Mouse (Mus musculus): ENCODE data around the gene Tbcd. TPM values are rescaled to one million over a fixed set of nuclear protein-coding genes. Genes with fewer than 3 reads are reported as not detected.

The Tbcd gene
- total RNA-seq, 1 experiment from 2014 or later: 29.1 TPM

DNA sequence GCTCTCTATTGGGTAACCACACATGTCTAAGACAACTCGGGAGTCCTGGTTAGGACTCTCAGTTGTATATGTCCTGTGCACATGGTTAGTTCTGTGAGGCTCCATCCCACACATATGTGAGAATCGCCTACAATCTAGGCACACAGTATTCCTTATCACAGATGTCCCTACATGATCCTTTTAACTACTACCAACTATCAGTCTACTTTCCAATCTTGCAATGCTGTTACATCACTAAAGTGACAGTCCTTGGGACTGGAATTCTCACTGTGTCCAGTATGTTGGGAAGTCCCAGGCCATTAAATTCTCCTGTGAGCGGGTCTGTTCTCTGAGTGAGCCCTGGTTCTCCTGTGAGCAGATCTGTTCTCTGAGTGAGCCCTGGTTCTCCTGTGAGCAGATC is 101.7 kb downstream of the Tbcd start:
- ATAC-seq (replicated peaks; ENCODE audit: insufficient number of reproducible peaks, low FRiP score, low TSS enrichment, poor library complexity, severe bottlenecking): no peak

DNA sequence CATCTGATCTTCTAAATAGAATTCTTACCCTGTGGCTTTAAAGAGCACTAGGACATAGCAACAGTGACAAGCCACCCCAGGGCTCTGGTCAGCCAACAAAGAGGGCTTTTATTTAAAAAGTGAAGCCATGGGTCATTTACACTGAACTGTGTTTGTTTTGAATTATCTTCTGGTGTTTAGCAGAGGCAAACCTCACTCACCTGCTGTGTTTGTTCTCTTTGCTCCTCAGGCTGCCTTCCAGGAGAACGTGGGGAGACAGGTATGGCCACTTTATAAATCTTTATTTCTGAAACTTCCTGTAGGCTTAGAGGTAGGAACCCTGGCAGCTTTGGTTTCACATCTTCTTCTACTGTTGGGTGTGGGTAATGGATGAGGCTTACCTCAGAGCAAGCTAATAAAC is 105.0 kb downstream of the Tbcd start:
- no peak for ATAC-seq (replicated peaks; ENCODE audit: insufficient number of reproducible peaks, low FRiP score, low TSS enrichment, poor library complexity, severe bottlenecking)

DNA sequence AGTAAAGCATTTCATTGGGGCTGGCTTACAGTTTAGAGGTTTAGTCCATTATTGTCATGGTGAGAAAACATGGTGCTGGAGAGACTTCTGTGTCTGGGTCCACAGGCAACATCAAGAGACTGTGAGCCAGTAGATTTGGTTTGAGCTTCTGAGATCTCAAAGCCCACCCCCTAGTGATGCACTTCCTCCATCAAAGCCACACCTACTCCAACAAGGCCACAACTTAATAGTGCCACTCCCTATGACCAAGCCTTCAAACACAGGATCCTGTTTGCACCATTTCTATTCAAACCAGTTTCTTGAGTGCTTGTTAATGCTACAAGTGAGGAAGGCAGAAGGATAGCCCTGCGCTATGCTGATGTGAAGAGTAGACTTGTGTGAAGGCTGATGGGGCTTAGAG is 106.2 kb downstream of the Tbcd start:
- ATAC-seq (replicated peaks; ENCODE audit: insufficient number of reproducible peaks, low FRiP score, low TSS enrichment, poor library complexity, severe bottlenecking): no peak

DNA sequence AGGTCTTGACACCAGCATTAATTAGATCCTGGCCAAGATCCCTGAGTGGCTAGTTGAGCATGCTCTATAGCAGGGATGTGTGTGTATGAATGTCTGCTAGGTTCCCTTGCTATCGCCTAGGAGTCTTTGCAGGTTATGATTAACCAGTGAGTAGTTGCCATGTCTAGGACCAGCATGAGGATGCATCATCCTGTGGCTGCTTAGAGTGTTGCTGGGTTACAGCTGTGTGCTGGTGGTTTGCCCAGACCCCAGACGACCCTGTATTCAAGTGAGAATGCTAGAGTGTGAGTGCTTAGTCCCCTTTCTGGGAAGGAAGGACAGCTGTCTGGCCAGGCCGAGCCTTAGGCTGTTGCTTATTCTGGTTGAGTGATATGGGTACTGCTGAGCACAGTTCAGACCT is 106.8 kb downstream of the Tbcd start:
- no peak for ATAC-seq (replicated peaks; ENCODE audit: insufficient number of reproducible peaks, low FRiP score, low TSS enrichment, poor library complexity, severe bottlenecking)

DNA sequence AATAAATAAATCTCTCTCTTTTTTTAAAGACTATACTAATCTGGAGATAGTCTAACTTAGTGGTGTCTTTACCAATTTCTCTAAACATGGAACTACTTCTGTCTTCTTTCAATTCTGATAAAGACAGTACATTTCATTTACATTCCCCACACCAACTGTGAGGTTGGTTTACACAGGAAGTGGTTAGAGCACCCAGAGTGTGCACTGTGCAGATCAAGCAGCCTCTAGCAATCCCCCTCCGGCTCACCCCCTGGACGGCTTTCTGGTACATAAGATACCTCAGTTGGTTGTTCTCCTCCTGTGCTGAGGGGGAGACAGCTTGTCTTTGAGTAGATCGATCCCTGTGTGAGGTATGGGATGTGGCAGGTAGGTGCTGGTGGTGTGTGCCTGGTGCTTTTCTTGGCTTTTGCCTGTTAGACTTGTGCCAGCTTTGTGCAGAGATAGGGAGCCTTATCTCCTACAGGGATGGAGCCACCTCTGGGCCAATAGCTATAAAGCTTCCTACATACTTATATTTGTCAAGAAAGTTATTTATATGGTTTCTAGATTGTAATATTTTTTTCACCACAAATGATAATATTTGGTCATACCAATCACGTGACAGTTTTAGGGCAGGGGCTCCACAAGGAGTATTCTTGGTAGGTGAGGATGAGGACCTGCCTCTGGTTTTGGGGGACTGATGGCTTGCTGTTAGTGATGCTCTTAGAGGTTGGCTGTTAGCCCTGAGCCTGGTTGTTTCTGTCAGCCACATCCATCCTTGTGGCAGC is 108.0 kb downstream of the Tbcd start:
- peak; percentile 38; the same call in 1 of the 2 replicates for ATAC-seq (replicated peaks; ENCODE audit: insufficient number of reproducible peaks, low FRiP score, low TSS enrichment, poor library complexity, severe bottlenecking)

DNA sequence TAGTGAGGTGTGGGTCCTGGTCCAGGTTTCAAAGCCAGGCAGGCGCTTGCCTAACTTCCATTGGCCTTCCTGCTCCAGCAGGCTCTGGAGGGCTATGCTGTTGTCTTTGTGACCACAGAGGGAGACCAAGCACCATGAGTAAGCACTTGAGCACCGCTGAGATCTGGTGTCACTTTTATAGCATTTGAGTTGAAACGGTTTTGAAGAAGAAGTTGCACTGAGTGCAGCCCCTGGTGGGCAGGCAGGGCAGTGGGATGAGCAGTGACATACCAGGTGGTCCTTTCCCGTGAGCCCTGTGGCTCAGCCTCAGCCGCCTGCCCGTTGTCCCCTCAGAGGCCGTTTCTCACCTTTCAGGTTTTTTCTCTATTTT is 108.5 kb downstream of the Tbcd start:
- no peak for ATAC-seq (replicated peaks; ENCODE audit: insufficient number of reproducible peaks, low FRiP score, low TSS enrichment, poor library complexity, severe bottlenecking)

DNA sequence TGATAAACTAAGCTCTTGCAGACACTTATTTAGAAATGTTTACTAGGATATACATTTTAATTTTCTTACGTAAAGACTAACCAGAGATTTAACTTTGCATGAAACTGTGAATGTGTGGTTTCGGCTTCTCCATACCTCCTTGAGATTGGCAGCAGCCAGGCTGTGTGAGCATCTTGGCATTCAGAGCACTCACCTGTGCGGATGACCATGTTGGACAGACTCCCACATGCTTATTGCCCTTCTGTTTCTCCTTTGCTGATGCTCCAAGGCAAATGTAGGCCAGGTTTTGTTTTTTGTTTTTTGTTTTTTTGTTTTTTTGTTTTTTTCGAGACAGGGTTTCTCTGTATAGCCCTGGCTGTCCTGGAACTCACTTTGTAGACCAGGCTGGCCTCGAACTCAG is 111.6 kb downstream of the Tbcd start:
- no peak for ATAC-seq (replicated peaks; ENCODE audit: insufficient number of reproducible peaks, low FRiP score, low TSS enrichment, poor library complexity, severe bottlenecking)

DNA sequence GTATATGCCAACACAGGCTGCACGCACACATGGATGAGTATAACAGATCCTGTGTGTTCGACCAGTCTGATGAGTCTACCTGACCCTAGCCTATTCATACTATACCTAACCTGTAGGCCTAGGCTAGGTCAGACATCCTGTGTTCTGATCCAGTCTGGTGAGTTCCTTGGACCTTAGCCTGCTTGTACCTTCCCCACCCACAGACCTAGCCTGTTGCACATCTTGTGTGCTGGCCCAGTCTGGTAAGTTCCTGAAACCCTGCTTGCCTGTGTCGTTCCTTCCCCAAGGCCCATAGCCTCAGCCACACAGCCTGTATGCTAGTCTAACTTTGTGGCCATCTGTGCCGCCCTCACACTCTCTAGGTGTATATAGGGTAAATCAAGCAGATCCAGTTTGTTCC is 112.5 kb downstream of the Tbcd start:
- peak; percentile 47; the same call in 1 of the 2 replicates for ATAC-seq (replicated peaks; ENCODE audit: insufficient number of reproducible peaks, low FRiP score, low TSS enrichment, poor library complexity, severe bottlenecking)

DNA sequence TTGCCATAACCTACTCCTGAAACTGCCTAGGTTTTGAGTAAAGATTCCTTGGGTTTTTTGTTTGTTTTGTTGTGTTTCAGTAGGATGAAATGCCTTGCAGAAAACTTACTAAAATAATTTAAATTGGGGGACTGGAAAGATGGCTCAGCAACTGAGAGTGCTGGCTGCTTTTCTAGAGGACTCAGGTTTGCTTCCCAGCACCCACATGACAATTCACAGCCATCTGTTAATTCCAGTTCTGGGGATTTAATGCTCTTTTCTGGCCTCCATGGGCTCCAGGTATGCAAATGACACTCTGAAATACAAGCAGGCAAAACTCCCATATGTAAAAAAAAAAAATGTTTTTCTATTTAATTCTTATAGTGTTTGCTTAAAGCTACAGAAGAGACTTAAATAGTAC is 130.1 kb downstream of the Tbcd start:
- ATAC-seq (replicated peaks; ENCODE audit: insufficient number of reproducible peaks, low FRiP score, low TSS enrichment, poor library complexity, severe bottlenecking): no peak

DNA sequence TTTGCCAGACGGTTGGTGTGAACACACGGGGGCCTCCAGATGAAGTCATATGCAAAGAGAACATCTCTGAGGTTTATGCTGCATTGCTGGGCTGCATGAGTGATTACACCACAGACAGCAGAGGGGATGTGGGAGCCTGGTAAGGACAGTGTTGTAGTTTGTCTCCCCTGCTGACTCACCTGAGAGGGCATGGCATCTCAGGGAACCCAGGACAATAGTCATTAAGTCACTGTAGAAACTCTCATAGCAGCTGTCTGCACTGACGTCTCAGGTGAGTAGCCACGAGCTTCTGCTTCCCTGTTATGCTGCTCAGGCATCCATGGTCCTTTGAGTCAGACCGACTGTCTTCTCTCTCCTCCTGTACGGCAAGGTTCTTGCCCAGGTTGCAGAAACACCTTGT is 145.5 kb downstream of the Tbcd start:
- ATAC-seq (replicated peaks; ENCODE audit: insufficient number of reproducible peaks, low FRiP score, low TSS enrichment, poor library complexity, severe bottlenecking): no peak

DNA sequence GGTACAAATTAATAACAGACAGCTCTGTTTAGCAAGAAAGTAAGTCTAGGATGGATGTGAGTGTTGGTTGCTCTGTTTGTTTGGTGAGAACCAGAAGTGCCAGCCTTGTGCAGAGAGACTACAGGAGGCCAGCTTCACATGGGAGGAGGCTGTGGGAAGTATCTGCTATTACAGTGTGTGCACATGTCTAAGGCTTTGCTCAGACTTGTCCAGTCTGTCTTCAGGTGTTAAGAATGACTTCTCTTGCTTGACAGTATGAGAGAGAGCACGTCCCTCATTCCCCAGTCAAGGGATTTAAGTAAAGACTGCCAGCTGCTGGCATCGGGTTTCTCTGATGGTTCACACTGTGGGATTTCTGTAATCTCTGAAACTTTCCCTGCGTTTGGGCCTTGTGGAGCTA is 149.7 kb downstream of the Tbcd start:
- ATAC-seq (replicated peaks; ENCODE audit: insufficient number of reproducible peaks, low FRiP score, low TSS enrichment, poor library complexity, severe bottlenecking): no peak

DNA sequence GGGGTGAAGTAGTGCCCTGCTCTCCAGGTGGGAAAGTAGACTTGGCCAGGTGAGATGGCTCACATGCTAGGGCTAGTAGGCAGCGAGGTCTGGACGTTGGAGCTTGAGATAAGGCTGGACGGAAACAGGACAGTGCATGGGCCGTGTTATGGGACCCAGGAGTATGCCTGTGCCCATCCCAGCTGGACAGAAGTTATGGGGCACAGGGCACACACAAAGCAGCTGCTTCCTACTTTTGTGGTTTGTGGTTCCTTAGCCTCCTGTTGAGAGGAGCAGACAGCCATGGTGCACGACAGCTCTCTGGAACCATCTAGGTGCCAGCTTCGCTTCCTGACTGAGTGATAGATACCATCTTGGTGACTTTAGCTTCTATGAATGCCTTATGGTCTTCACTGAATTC is 153.9 kb downstream of the Tbcd start:
- ATAC-seq (replicated peaks; ENCODE audit: insufficient number of reproducible peaks, low FRiP score, low TSS enrichment, poor library complexity, severe bottlenecking): no peak

DNA sequence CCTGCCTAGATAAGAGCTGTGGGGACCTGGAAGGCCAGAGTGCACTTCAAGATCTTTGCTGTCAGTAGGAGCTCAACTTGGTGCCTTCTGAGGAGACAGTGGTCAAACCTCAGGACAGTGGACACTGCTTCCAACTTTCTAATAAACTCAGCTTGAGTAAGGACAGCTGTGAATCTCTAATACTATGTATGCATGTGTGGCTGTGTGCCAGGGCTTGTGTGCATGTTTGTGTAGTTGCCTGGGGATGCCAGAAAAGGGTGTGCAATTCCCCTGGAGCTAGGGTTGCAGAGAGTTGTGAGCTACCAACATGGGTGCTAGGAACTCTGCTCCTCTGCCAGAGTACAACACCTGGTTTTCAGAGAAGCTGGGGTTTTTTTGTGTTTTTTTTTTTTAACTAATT is 159.2 kb downstream of the Tbcd start:
- ATAC-seq (replicated peaks; ENCODE audit: insufficient number of reproducible peaks, low FRiP score, low TSS enrichment, poor library complexity, severe bottlenecking): no peak

DNA sequence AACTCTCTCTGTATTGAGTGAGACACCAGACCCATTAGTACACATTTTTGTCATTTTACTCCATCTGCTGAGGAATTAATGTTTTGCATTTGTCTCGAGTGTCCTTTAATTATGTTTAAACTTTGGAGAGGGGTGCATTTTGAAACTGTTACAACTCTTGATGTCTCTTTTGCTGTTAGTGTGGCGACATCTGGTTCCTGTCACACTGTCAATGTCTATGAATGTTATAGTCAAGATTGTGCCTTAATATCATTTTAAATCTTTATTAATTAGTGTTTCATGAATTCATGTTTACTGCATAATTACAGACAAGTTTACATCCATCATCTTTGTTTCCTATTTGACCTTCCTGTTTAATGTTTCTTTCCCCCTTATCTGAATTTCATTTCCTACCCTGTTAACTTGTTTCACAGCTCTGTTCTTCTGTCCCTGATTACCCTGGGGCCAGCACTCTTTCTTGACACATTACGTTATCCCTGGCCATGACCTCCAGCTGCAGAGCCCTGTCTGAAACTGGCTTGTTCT is 164.3 kb downstream of the Tbcd start:
- no peak for ATAC-seq (replicated peaks; ENCODE audit: insufficient number of reproducible peaks, low FRiP score, low TSS enrichment, poor library complexity, severe bottlenecking)

DNA sequence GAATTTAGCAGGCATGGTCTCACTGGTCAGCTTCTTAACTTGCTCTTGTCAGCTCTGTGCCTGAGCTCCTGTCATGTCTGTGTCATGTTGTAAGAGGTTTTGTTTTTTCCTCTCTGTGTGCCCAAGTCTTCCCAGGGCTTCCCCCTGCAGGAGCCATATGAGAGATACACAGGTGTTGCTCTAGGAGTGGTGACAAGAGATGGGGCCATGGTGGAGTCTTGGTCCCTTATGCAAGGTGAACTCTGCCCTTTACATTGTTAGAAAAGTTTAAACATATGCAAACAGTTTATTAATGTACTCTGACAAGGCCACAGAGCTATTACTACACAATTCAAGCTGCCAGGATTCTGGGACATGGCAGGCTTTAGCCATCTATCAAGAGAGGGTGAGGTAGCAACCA is 164.8 kb downstream of the Tbcd start:
- no peak for ATAC-seq (replicated peaks; ENCODE audit: insufficient number of reproducible peaks, low FRiP score, low TSS enrichment, poor library complexity, severe bottlenecking)

DNA sequence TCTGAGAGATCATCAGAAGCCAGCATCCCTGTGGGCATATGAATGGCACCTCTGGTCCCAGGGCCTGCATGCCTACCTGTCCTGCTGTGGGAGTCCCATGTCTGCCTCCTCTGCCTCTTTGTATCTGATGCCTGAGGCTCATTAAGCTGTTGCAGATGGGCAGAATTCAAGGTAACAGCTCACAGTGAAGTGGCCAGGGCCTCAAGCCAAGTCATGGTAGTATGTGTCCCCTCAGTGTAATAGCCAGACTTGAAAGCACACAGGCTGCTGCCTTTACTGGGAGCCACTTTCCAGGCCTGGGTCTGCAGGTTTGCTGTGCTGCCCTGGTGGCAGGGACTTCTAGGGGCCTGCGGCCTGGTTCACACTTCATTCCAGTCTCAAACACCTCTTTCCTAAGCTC is 165.6 kb downstream of the Tbcd start:
- no peak for ATAC-seq (replicated peaks; ENCODE audit: insufficient number of reproducible peaks, low FRiP score, low TSS enrichment, poor library complexity, severe bottlenecking)

DNA sequence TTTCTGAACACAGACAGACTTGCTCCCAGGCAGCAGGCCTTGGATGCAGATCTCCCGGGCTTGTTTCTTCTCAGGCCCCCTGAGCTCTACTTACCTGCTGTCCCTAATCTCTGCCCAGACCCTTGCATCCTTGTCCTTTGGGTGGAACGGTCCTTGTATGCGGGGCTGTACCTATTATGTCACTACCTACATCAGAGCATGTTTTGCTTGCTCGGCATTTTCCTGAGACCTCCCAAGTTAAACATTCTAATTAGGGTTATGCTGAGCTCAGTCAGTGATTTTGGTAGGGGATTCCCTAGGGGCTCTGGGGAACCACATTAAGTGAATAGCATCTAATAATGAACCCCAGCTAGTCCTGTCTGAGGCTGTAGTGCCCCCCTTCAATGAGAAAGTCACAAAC is 173.3 kb downstream of the Tbcd start:
- no peak for ATAC-seq (replicated peaks; ENCODE audit: insufficient number of reproducible peaks, low FRiP score, low TSS enrichment, poor library complexity, severe bottlenecking)

DNA sequence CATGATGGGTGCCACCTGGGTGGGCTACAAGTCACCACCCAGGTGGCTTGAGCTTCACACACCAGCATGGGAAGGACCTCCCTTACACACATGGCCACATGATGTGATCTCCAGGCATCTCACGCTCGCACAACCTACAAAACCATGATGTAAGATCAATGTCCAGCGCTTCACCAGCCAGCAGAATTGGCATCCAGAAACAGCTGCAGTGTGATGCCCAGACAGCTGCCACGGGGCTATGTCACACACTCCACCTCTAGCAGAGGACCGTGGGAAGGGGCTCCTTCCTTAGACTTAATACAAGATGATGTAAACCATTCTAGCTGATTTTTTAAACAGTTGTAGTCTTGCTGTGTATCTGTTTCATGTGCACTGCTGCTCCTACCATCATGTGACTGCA is 175.8 kb downstream of the Tbcd start:
- no peak for ATAC-seq (replicated peaks; ENCODE audit: insufficient number of reproducible peaks, low FRiP score, low TSS enrichment, poor library complexity, severe bottlenecking)

DNA sequence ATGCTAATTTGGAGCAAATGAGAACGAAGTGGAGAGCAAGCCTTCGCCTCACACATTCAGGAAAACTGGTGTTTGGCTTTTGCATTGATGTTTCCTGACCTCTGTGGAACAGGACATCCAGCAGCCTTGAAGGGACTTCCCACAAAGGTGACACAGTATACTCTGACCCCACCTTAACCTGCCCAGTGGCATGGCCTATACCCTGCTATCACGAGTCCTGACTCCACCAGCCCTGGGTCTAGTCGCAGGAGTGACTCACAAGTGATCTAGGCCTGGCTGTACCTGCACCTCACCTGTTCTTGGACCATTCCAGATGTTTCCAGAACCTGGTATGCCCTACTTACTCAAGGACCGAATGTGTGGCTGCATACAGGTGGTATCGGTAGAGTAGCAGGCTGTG is 177.8 kb downstream of the Tbcd start:
- ATAC-seq (replicated peaks; ENCODE audit: insufficient number of reproducible peaks, low FRiP score, low TSS enrichment, poor library complexity, severe bottlenecking): no peak

DNA sequence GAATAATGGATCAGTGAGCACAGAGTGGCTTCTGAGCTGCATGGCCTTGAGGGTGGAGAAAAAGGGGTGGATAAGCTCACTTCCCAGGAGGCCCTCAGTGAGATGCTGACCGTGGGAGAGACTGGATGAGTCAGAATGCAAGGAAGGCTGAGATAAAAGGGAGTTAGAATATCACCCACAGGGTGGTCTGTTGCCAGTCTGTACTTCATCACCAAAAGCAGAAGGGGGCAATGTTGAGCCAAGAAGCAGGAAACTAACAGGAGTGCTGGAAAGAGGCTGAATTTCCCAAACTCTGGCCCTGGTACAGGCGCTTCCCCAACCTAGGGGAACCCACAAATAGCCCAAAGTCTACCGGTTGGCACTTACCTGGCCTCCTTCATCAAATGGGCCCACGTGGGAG is 178.7 kb downstream of the Tbcd start:
- no peak for ATAC-seq (replicated peaks; ENCODE audit: insufficient number of reproducible peaks, low FRiP score, low TSS enrichment, poor library complexity, severe bottlenecking)

DNA sequence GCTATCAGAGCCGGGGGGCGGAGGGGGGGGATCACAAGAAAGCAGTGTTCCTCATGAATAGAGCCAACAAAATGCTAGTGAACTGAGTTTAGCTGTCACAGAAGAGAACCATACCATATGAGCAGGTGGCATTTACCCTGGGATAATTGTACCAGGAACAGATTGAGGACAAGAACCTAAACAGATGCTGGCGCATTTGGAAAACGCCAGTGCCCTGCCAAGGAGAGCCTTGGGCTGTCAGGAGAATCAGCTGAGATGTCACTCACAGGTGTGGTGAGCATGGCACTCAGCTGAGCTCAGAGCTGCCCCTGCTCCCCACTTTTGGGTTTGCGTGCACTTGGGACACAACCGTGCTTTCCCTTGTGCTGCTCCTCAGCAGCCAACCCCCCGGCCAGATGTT is 179.7 kb downstream of the Tbcd start:
- ATAC-seq (replicated peaks; ENCODE audit: insufficient number of reproducible peaks, low FRiP score, low TSS enrichment, poor library complexity, severe bottlenecking): no peak

Data from monocyte, adult 5-6 weeks (primary cell).